Mouse (Mus musculus) T-helper 2 cell (primary cell): ENCODE measurements around the gene Rreb1.

ENCODE experiments used
- in situ Hi-C: fragments of 300-600 bp; cut with MboI, MseI; formaldehyde crosslinking; loops from one replicate; pipeline ENCODE4 v1.15.1; 2025; ENCODE audit warnings: high pct_unique_total_duplicates

Gene Rreb1

GRCm38 (mm10) chr13:37853441-37853840 lies 75.2 kb downstream of the Rreb1 start:
- in situ Hi-C loops, result no loop called here

- in situ Hi-C loops, result no loop called here
Measured at GRCm38 (mm10) chr13:37854031-37854431, 75.8 kb downstream of the Rreb1 start.

- in situ Hi-C loops, result no loop called here
Measured at GRCm38 (mm10) chr13:37854455-37855220, 76.4 kb downstream of the Rreb1 start.

DNA sequence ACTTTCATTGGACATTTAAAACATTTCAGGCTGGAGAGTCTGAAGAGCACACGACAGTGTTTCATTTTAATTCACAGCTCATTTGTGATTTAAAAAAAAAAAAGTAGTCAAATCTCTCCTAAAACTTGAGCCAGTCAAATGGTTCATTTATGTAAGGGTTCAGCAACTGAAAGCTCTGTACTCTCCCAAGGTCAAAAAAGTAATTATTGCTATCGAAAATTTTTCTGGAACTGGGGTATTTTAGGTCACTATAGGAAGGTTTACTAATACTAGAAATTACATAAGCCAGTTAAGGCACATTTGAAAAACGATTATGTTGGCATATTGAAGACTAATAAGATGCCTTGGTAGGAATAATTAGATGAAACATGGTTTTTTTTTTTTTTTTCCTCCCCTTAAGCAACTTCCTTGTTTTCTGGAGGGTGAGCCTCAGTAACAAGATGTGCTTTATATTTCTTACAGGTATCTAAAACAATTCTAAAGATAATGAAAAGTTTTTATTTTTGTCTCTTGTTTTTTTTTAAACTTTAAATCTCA lies 77.1 kb downstream of the Rreb1 start:
- in situ Hi-C loops, result no loop called here

- in situ Hi-C loops, result no loop called here
Measured at GRCm38 (mm10) chr13:37855765-37856164, 77.6 kb downstream of the Rreb1 start.

DNA sequence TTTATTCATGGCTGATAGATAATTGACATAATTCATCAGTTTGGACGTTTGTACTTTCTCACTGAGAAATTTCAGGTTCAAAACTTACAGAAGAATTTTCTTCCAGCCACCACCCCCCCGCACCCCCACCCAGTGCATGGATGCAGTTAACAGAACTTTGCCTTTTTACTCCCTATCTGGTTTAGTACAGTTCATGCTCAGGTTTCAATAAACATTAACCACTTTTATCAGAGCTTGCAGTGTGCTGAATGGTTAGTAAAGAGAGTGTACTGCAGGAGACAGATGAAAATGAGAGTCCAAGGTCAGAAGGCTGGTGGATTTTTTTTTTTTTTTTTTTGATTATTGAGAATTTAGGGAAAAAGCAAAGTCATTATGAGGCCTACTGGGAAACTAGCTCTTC lies 78.3 kb downstream of the Rreb1 start:
- in situ Hi-C loops, result no loop called here

GRCm38 (mm10) chr13:37857284-37858065 lies 79.3 kb downstream of the Rreb1 start:
- in situ Hi-C loops, result no loop called here

GRCm38 (mm10) chr13:37858066-37858501 lies 79.9 kb downstream of the Rreb1 start:
- in situ Hi-C loops, result no loop called here

- in situ Hi-C loops, result no loop called here
Measured at GRCm38 (mm10) chr13:37858508-37858907, 80.3 kb downstream of the Rreb1 start.

- in situ Hi-C loops, result loop anchor here (10.0 kb wide), 1 partner anchor 1735 kb away; no protein-coding TSS in a partner anchor
Measured at GRCm38 (mm10) chr13:37859782-37860181, 81.6 kb downstream of the Rreb1 start.

DNA sequence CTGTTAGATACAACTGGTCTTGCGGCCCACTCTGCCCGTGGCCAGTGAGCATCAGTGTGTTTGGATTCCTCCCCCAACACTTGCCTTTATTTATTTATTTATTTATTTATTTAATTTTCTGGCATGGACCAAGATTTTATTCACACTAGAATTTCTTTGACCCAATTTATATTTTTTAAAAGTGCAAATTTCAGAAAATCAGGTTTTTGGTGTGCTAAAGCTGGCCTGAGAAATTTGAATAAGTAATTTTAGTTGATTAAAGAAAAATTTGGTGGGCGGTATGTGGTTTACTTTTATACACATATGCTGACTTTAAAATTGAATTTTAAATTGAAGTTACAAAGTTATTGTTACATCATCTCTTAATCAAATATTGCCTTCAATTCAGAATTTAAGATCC lies 82.0 kb downstream of the Rreb1 start:
- in situ Hi-C loops, result loop anchor here (10.0 kb wide), 1 partner anchor 1735 kb away; no protein-coding TSS in a partner anchor

- in situ Hi-C loops, result loop anchor here (10.0 kb wide), 1 partner anchor 1736 kb away; no protein-coding TSS in a partner anchor
Measured at GRCm38 (mm10) chr13:37860789-37861188, 82.6 kb downstream of the Rreb1 start.

- in situ Hi-C loops, result loop anchor here (10.0 kb wide), 1 partner anchor 1738 kb away; no protein-coding TSS in a partner anchor
Measured at GRCm38 (mm10) chr13:37862492-37862891, 84.3 kb downstream of the Rreb1 start.

DNA sequence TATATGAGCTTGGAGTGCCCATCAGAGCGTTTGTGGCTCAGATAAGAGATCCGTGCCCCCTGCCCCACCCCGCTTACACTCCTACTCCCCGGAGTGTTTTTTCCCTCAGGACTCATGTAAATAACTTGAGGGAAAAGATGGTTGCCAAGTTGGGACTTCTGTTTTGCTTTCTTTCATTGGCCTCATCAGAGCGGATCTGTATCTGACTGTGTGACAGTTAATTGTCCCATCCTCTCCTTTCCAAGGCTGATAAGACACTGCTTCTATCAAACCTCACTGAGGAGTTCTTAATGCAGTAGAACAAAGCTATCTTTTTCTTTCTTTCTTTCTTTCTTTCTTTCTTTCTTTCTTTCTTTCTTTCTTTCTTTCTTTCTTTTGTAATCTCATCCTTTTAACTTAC lies 85.4 kb downstream of the Rreb1 start:
- in situ Hi-C loops, result loop anchor here (10.0 kb wide), 1 partner anchor 1739 kb away; no protein-coding TSS in a partner anchor

DNA sequence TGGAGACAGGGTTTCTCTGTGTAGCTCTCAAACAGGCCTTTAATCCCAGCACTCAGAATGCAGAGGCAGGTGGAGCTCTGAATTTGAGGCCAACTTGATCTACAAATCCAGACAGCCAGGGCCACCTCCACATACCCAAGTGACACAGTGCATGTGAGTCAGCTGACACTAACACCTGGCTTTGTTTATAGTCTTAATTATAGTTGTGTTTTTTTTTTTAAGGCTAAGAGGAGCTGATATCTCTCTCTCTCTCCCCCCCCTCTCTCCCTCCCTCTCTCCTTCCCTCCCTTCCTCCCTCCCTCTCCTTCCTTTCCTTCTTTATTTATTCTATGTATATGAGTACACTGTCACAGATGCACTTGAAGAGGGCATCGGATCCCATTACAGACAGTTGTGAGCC lies 86.5 kb downstream of the Rreb1 start:
- in situ Hi-C loops, result loop anchor here (10.0 kb wide), 1 partner anchor 1740 kb away; no protein-coding TSS in a partner anchor

- in situ Hi-C loops, result loop anchor here (10.0 kb wide), 1 partner anchor 1741 kb away; no protein-coding TSS in a partner anchor
Measured at GRCm38 (mm10) chr13:37866296-37866695, 88.1 kb downstream of the Rreb1 start.

DNA sequence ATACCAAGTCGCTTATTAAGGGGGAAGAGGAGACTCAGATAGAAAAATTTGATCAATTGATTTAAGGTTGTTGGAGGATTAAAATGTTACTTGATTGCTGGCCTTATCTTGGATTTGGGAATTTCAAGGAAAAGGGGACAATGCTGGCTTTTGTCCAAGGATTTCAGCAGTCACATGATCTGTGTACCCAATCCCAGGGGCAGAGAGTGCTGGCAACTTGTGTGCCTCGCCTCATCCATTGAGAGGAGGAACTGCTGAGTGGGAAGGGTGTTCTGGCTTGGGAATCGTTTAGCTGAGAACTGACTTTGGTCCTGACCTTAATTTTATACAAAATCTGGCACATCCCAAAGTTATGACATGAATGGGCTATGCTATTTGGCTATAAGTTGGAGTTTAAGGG lies 88.6 kb downstream of the Rreb1 start:
- in situ Hi-C loops, result loop anchor here (10.0 kb wide), 1 partner anchor 1742 kb away; no protein-coding TSS in a partner anchor

DNA sequence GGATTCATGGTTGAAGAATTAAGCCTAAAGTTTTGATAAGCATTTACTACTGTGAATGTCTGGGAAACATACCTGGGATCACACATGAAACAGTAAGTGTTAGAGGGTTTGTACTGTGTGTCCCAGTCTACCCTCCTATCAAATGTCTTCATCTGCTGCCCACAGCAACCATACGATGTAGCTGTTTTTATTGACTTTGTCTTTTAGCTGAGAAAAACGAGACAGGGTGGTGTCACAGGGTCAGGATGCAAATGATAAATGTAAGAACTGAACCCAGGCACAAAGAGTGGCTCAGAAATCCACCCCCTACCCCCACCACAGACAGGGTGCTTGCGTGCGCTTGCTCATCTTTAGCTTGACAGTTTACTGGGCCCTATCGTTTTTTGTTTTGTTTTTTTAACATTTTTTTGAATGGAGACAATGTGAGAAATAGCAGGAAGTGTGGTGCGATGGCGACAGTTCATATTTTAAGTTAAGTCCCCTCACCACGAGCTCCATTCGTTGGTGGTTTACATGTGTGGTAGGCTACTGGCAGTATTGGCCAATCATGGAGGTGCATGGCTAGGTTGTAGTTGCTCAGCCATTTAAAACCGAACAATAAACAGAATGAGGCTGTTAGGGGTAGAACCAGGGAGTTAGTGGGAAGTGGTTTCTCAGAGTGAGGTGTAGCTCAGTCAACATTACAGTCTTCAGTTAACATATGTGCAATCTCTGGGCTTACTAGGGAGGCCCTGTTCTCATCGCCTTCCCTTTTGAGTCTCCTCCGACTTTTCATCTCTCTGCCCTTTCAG lies 92.1 kb downstream of the Rreb1 start:
- in situ Hi-C loops, result no loop called here

DNA sequence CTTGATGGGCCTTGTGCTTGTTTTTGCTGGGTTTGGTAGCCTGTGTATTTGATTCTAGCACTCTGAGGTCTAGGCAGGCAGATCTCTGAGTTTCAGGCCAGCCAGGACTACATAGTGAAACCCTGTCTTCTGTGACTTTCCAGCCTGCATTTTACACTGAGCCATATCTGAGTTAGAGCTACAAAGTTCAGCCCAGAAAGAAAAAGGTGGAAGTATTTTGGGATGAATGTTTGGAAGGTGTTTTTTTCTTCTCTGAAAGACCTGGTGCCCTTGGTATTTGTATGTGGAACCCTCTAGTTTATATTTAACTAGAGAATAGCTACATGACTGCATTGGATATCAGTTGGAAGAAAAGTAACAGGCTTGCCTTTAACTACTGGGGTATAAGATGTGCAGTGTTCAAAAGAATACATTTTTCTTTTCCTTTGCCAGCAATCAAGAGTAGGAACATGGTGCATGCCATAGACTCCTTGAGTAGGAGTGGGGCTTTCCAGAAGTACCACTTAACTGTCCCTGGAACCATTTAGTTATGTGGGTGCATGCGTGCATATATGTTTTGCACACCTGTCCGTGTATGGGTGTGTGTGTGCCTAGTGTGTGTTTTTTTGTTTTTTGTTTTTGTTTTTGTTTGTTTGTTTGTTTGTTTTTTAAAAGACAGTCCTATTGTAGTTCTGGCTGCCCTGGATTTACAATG lies 94.1 kb downstream of the Rreb1 start:
- in situ Hi-C loops, result no loop called here

DNA sequence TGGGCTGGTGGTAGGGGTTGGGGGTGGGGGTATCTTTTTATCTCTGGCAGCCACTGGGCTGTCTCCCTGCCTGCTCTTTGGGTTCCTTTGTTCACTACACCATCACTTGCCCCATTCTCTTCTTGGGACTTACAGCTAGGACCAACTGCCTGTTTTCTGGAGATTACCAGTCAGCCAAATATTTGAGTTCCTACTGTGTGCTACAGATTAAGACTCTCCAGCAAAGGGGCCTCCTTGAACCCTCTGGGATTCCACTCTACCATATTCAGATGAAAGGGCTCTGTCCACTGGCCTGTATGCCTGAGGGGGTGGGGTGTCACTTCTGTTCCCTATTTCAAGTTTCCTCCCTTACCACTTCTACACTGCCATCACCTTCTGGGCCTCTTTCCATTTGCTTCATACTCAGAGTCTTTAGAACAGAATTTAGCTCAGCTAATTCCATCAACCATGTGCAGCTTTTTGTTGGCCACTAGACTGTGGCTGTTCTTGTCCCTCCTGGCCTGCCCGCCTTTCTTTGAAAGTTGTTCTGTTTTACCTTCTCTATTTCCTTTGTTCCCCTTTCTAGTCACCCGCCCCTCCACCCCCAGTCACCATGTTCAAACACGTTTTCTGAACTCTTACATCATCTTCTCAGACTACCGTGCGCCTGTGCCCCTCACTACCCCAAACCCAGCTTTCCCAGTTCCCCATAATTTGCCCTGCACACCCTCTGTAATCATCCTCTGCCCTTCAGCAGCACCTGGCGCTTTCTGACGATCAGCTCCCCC lies 95.1 kb downstream of the Rreb1 start:
- in situ Hi-C loops, result no loop called here
